Mouse (Mus musculus): Measurements from ENCODE around the gene Ptpn6. TPM values are rescaled to one million over a fixed set of nuclear protein-coding genes. Genes with fewer than 3 reads are reported as not detected.

Ptpn6 gene
- polyA plus RNA-seq, 1 experiment from 2014 or later, result 28.7 TPM

DNA sequence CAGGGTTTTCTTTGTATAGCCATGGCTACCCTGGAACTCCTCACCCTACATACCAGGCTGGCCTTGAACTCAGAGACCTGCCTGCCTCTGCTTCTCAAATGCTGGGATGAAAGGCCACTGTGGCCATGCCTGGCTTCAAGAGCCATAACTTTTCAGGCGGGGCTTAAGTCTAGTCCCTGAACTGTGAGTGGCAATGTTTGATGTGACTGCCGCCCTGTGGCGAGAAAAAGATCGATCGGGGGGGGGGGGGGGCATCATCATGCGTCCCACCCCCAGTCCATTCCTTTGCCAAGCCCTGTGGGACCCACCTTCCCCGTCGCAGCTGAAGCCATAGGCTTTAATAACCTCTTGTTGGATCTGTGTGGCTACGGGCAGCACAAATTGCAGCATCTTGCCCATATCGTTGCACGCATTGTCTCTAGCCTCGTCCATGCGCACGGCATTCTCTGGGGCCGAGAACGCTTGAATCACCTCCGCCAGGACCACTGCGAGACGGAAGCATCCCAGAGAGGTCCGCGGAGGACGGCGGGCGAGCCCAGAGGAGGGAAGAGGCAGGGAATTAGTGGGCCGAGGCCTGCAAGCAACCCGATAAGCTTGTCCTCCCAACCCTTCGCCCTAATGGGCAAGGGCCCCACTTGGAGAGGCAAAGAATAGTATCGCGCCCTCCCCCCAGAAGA is 1.8 kb upstream of the Ptpn6 start:
- Histone ChIP-seq H3K4me2 (peak overlapping the region; percentile 97), H3K4me3 (replicated peaks) (peak overlapping the region; percentile 67), H3K27me3 (no peaks in the 10 kb centered on the region), H3K9ac (peak overlapping the region; percentile 85), H3K27ac (peak overlapping the region; percentile 98), H3K9me3 (replicated peaks) (no peaks in the 10 kb centered on the region), H3K4me1 (replicated peaks) (peaks cover 50% of the 10 kb centered on the region), H3K36me3 (peaks cover 6% of the 10 kb centered on the region)
- peak; percentile 38 for DNase-seq
- WGBS (ENCODE audit: insufficient replicate concordance), result under 1% methylated on average over 29 of the region's 29 CpGs
- no peak; the same call in 1 of the 2 replicates for ATAC-seq (ENCODE audit: low read depth)

DNA sequence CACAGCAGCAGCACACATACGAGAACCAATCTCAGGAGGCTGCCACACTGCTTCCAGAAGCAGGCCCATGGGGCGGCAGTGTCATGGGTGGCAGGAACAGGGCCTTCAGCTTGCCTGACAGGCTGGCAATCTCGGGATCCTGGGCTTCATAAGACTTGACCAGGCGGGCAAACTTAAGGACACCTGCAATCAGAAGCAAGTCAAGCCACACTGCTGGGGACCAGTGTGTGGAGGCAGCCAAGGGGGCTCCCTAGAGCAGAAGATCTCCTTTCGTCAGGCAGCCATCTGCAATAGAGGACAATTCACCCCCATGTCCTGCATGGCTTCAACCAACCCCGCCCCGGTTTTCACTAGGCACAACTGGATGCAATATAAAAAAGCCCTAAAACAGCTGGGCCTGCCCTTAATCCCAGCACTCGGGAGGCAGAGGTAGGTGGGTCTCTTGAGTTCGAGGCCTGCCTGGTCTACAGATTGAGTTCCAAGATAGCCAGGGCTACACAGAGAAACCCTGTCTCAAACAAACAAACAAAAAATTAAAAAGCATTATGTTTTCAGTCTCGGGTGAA is 800 bp upstream of the Ptpn6 start:
- Histone ChIP-seq H3K9ac (peak overlapping the region; percentile 85), H3K9me3 (replicated peaks) (no peaks in the 10 kb centered on the region), H3K36me3 (peaks cover 6% of the 10 kb centered on the region), H3K4me3 (replicated peaks) (no peak overlapping the region; the same call in 1 of the 2 replicates), H3K27ac (peak overlapping the region; percentile 98), H3K27me3 (no peaks in the 10 kb centered on the region), H3K4me1 (replicated peaks) (peaks cover 41% of the 10 kb centered on the region), H3K4me2 (peak overlapping the region; percentile 97)
- DNase-seq (no peak), ATAC-seq (ENCODE audit: low read depth) (no peak)
- WGBS (ENCODE audit: insufficient replicate concordance), result 72% methylated on average over 10 of the region's 10 CpGs

DNA sequence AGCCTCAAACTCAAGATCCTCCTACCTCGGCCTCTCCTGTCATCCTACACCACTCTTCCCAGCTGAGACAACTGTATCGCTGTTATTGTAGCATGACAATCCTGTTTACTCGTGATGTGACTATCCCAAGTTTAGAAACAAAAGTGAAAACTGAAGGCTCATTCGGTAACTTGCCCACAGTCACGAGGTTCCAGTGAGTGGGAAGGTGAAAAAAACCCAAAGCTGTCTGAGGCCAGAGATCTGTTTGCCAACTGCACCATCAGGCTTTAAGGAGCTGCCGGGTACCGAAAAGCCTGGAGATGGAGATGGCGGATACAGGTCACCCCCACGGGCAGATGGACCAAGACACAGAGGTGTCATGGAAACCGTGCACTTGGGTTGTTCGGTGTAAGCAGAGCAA is 1.5 kb downstream of the Ptpn6 start:
- WGBS (ENCODE audit: insufficient replicate concordance), result 82% methylated on average over 11 of the region's 11 CpGs
- no peak overlapping the region for H3K27ac ChIP-seq
- no peak for ATAC-seq (ENCODE audit: low read depth)
- H3K4me1 ChIP-seq (replicated peaks), result peaks cover 58% of the 10 kb centered on the region
- no peak for DNase-seq
- no peak overlapping the region for H3K4me3 ChIP-seq (replicated peaks)
- H3K36me3 ChIP-seq, result no peaks in the 10 kb centered on the region
- no peaks in the 10 kb centered on the region for H3K9me3 ChIP-seq (replicated peaks)
- H3K9ac ChIP-seq, result no peak overlapping the region
- H3K4me2 ChIP-seq, result no peak overlapping the region
- no peaks in the 10 kb centered on the region for H3K27me3 ChIP-seq

DNA sequence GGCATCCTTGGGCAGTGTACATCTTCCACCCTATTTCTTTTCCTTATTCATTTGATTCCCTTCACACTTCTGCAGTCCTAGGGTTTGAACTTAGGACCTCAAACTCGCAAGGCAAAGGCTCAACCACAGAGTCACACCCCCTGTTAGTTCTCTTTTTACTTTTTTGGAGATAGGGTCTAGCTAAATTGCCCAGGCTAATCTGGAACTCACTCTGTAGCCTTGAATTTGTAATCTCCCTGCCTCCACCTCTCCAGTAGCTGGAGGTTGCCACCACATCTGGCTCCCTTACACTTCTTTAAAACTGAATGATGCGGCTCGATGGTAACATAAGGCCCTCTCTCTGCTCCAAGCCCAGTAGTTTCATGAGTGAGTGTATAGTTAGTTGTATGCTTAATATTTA is 4.1 kb downstream of the Ptpn6 start:
- DNase-seq, result no peak
- ATAC-seq (ENCODE audit: low read depth), result no peak
- H3K27ac ChIP-seq, result no peak overlapping the region
- no peak overlapping the region for H3K4me3 ChIP-seq (replicated peaks)
- no peaks in the 10 kb centered on the region for H3K27me3 ChIP-seq
- no peak overlapping the region for H3K9ac ChIP-seq
- H3K9me3 ChIP-seq (replicated peaks), result no peaks in the 10 kb centered on the region
- no peak overlapping the region for H3K4me2 ChIP-seq
- 59% methylated on average over 3 of the region's 3 CpGs for WGBS (ENCODE audit: insufficient replicate concordance)
- H3K4me1 ChIP-seq (replicated peaks), result peaks cover 52% of the 10 kb centered on the region
- H3K36me3 ChIP-seq, result no peaks in the 10 kb centered on the region

DNA sequence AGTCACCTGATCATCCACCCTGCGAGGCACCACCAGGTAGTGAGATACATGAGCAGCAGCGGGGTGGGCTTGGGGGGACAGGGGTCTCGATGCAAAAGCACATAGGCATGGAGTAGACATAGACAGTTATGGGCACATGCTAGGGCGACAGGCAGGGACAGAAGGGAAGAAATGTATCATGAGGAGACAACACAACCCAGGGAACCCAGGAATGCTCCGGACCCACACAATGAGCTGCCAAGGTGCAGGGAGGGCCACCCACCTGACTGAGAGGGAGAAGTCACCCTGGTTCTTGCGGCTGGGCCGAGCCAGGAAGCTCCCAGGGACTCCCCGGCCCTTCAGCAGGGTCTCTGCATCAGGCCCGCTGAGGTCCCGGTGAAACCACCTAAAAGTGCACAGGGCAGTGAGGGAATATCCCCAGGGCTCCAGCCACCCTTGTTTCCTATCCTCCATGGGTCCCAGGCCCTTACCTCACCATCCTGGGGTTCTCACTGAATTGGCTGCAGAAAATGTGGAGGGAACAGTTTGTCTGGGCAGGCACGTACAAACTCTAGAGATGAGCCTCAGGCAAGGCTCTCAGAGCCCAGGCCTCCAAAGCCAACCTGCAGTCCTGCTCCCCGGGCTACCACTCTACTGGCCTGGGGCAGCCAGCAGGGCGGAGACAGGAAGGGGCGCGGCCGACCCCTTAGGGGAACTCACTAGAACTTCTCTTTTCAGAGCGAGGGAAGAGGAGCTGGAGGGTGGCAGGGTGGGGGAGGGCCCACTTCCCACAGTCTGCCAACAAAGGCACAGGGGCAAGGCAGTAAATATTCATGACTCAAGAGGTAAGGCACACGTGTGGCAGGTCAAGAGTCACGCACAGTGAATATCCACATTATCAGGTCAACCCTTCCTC is 5.8 kb downstream of the Ptpn6 start:
- ATAC-seq (ENCODE audit: low read depth), result peak; percentile 70
- WGBS (ENCODE audit: insufficient replicate concordance), result 24% methylated on average over 19 of the region's 19 CpGs

DNA sequence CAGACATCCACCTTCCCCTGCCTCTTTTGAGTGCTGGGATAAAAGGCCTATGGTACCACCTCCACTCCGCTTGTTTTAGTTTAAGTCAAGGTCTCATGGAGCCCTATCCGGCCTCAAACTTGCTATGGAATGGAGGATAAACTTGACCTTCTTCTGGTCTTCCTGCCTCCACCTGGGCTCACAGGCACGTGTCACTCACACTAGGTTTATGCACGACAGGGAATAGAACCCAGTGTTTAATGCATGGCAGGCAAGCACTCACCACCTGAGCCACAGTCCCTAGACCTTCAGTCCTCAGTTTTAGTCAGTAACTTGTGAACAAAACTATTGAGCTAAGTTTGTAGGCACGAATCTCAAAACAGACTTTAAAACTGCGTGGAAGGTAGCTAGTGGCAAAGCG is 7.5 kb downstream of the Ptpn6 start:
- Histone ChIP-seq H3K9ac (no peak overlapping the region), H3K4me1 (replicated peaks) (peaks cover 33% of the 10 kb centered on the region), H3K4me2 (peak overlapping the region; percentile 55), H3K9me3 (replicated peaks) (no peaks in the 10 kb centered on the region), H3K4me3 (replicated peaks) (no peak overlapping the region), H3K27ac (peak overlapping the region; percentile 68; the same call in 1 of the 2 replicates), H3K27me3 (no peaks in the 10 kb centered on the region), H3K36me3 (peaks cover 17% of the 10 kb centered on the region; the same call in 1 of the 2 replicates)
- WGBS (ENCODE audit: insufficient replicate concordance), result 70% methylated on average over 7 of the region's 7 CpGs
- no peak for ATAC-seq (ENCODE audit: low read depth)
- no peak for DNase-seq

More for the DNA sequence above, 5.8 kb downstream of the Ptpn6 start:
- Histone ChIP-seq H3K4me3 (replicated peaks) (peak overlapping the region; percentile 49), H3K9me3 (replicated peaks) (no peaks in the 10 kb centered on the region), H3K27ac (peak overlapping the region; percentile 30), H3K36me3 (peaks cover 10% of the 10 kb centered on the region; the same call in 1 of the 2 replicates), H3K4me1 (replicated peaks) (peaks cover 35% of the 10 kb centered on the region), H3K4me2 (peak overlapping the region; percentile 55), H3K9ac (peak overlapping the region; percentile 71), H3K27me3 (no peaks in the 10 kb centered on the region)
- DNase-seq, result peak; percentile 50

DNA sequence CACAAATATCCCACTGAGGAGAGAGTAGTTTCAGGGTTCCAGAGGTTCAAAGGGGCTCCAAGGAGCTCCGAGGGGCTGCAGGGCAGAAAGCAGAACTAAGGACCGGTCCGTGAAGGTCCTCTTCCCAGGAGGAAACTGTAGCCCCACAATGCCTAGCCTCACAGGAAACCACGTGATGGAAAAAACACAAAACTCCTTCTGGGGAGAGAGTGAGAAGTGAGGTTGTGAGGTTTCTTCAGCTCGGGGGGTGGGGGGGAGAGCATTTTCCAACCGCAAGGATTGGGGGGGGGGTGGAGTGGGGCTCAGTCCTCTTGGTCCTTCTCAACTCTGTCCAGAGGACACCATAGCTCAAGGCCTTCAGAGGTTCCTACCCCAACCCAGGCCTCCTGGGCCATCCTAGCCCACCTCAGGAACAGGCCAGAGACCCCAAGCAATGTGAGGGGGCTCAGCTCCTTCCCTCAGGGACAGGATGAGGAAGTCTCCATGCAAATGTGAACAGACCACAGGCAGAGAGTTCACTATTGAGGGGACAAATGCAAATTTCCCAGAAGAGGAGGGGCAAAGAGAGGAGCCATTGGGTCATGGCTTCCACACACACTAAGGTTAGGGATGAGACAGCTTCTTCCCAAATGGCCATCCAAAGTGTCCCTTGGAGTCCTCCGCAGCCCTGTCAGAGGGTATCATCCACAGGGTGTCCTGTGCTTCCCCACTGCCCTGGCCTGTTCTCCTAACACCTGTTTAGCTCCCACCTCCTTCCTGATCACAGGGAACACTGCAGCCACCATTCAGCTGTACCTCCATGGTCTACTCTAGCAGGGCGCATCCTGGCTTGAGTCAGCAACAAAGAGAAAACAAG is 8.4 kb downstream of the Ptpn6 start:
- 0 out of 2 replicates have a peak overlapping the region, but pooled peaks have one; percentile 12 for H3K4me2 ChIP-seq
- H3K9ac ChIP-seq, result no peak overlapping the region
- H3K9me3 ChIP-seq (replicated peaks), result no peaks in the 10 kb centered on the region
- H3K27ac ChIP-seq, result peak overlapping the region; percentile 68
- peaks cover 37% of the 10 kb centered on the region for H3K4me1 ChIP-seq (replicated peaks)
- H3K27me3 ChIP-seq, result no peaks in the 10 kb centered on the region
- H3K36me3 ChIP-seq, result peaks cover 23% of the 10 kb centered on the region; the same call in 1 of the 2 replicates
- no peak for DNase-seq
- WGBS (ENCODE audit: insufficient replicate concordance), result 41% methylated on average over 8 of the region's 8 CpGs
- ATAC-seq (ENCODE audit: low read depth), result no peak
- no peak overlapping the region for H3K4me3 ChIP-seq (replicated peaks)

DNA sequence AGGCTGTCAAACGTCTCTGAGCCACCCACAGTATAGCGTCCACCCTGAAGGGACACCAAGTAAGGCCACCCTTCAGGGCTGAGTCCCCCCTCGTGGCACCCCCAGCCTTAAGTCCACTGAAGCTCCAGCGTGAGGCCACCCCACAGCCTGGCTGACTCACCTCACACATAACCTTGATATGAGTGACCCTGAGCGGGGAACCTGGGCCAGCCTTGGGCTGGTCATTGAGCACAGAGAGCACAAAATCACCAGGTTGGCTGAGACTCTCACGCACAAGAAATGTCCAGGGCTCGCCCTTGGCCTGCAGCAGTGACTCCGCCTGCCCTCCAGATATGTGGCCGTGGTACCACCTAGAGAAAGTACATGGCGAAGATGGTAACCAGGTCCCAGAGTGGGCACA is 9.9 kb downstream of the Ptpn6 start:
- DNase-seq (no peak), ATAC-seq (ENCODE audit: low read depth) (no peak)
- Histone ChIP-seq H3K4me2 (no peak overlapping the region), H3K9ac (no peak overlapping the region), H3K36me3 (peaks cover 23% of the 10 kb centered on the region; the same call in 1 of the 2 replicates), H3K27me3 (no peaks in the 10 kb centered on the region), H3K4me3 (replicated peaks) (no peak overlapping the region), H3K9me3 (replicated peaks) (no peaks in the 10 kb centered on the region), H3K27ac (no peak overlapping the region), H3K4me1 (replicated peaks) (peaks cover 48% of the 10 kb centered on the region)
- 79% methylated on average over 10 of the region's 10 CpGs for WGBS (ENCODE audit: insufficient replicate concordance)

DNA sequence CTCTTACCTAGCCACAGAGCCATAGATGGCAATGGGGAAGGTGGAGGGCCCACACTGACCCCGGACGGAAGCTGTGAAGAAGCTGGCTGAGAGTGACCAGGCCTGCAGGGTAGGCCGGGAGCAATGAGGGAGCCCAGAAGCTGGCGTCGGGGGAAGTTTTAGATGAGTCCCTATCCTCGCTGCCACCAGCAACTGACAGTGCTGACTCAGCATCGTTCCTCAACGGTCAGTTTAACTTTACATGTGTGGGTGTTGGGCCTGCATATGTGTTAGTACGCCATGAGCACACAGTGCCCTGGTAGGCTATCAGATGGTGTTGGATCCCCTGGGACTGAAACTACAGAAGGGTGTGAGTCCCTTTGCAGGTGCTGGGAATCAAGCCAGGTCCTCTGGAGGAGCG is 14.0 kb downstream of the Ptpn6 start:
- WGBS (ENCODE audit: insufficient replicate concordance), result 50% methylated on average over 10 of the region's 10 CpGs
- H3K27me3 ChIP-seq, result no peaks in the 10 kb centered on the region
- no peaks in the 10 kb centered on the region for H3K9me3 ChIP-seq (replicated peaks)
- H3K9ac ChIP-seq, result no peak overlapping the region
- 0 out of 2 replicates have a peak overlapping the region, but pooled peaks have one; percentile 2 for H3K4me2 ChIP-seq
- no peak overlapping the region for H3K4me3 ChIP-seq (replicated peaks)
- no peak for ATAC-seq (ENCODE audit: low read depth)
- peaks cover 23% of the 10 kb centered on the region; the same call in 1 of the 2 replicates for H3K36me3 ChIP-seq
- no peak for DNase-seq
- 0 out of 2 replicates have a peak overlapping the region, but pooled peaks have one; percentile 29 for H3K27ac ChIP-seq
- peaks cover 49% of the 10 kb centered on the region for H3K4me1 ChIP-seq (replicated peaks)

DNA sequence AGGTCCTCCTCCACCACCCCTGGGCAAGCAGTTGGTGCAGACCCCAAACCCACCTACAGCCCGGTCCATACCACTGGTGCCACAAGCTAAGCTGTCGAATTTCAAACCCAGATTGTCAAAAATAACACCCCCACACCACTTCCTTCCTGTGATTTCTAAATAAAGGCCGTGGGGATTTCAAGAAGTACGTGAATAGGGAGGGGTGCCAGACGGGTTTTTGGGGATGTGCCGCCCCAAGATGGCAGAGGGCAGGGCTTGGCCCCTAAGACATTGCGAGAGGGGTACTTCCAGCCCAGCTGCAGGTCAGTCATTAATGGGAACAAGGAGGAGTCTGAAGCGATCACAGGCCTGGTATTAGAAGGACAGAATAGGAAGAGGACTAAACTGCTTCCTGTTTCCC is 15.0 kb downstream of the Ptpn6 start:
- no peak for ATAC-seq (ENCODE audit: low read depth)
- no peaks in the 10 kb centered on the region for H3K9me3 ChIP-seq (replicated peaks)
- DNase-seq, result no peak
- peaks cover 59% of the 10 kb centered on the region for H3K4me1 ChIP-seq (replicated peaks)
- peak overlapping the region; percentile 29 for H3K27ac ChIP-seq
- H3K27me3 ChIP-seq, result no peaks in the 10 kb centered on the region
- no peak overlapping the region for H3K4me3 ChIP-seq (replicated peaks)
- H3K9ac ChIP-seq, result no peak overlapping the region
- peaks cover 21% of the 10 kb centered on the region; the same call in 1 of the 2 replicates for H3K36me3 ChIP-seq
- H3K4me2 ChIP-seq, result no peak overlapping the region
- WGBS (ENCODE audit: insufficient replicate concordance), result 52% methylated on average over 8 of the region's 8 CpGs

Measured in liver, embryonic 13.5 days (tissue).